Mouse (Mus musculus) limb, embryonic 14.5 days (tissue): ENCODE measurements around the gene Hsdl1. TPM values are rescaled to one million over a fixed set of nuclear protein-coding genes. Genes with fewer than 3 reads are reported as not detected.

Experiments used
- ATAC-seq: fragments of 200-750 bp; cut with Nextera tagmentation; 2 replicates; pipeline ENCODE4 v1.8.0; 2017; ENCODE audit warnings: low read depth, moderate number of reproducible peaks, moderate TSS enrichment; ENCODE audit not compliant: low FRiP score
- DNase-seq: peaks from one replicate; pipeline ENCODE4 v3.0.0-alpha.2; 2015; ENCODE audit warnings: low spot score
- H3K27ac ChIP-seq: fragments of 300-500 bp; sonication (generic); replicated peaks from 2 replicates; pipeline ENCODE4 v1.5.1; 2014; ENCODE audit warnings: low read depth, mild to moderate bottlenecking, low read length, moderate library complexity, mixed read lengths
- H3K27me3 ChIP-seq: fragments of 300-500 bp; sonication (generic); 2 replicates; pipeline ENCODE4 v1.6.1; 2014; ENCODE audit warnings: low read length, mixed read lengths; ENCODE audit not compliant: control insufficient read depth, insufficient read depth
- H3K36me3 ChIP-seq: fragments of 300-500 bp; sonication (generic); 2 replicates; pipeline ENCODE4 v1.6.1; 2014; ENCODE audit warnings: mild to moderate bottlenecking, low read length, moderate library complexity, mixed read lengths; ENCODE audit not compliant: control insufficient read depth, insufficient read depth
- H3K4me1 ChIP-seq: fragments of 300-500 bp; sonication (generic); 2 replicates; pipeline ENCODE4 v1.6.1; 2014; ENCODE audit warnings: antibody characterized with exemption, low read length, mixed read lengths; ENCODE audit not compliant: control insufficient read depth, insufficient read depth
- H3K4me2 ChIP-seq: fragments of 300-500 bp; sonication (generic); replicated peaks from 2 replicates; pipeline ENCODE4 v1.6.1; 2014; ENCODE audit warnings: low read depth, mild to moderate bottlenecking, low read length, moderate library complexity; ENCODE audit not compliant: severe bottlenecking
- H3K4me3 ChIP-seq: fragments of 300-500 bp; sonication (generic); replicated peaks from 2 replicates; pipeline ENCODE4 v1.5.1; 2014; ENCODE audit warnings: low read length
- H3K9ac ChIP-seq: fragments of 300-500 bp; sonication (generic); 2 replicates; pipeline ENCODE4 v1.6.1; 2014; ENCODE audit warnings: mild to moderate bottlenecking, low read depth, low read length, moderate library complexity; ENCODE audit not compliant: severe bottlenecking
- H3K9me3 ChIP-seq: fragments of 300-500 bp; sonication (generic); 2 replicates; pipeline ENCODE4 v1.6.1; 2016; ENCODE audit warnings: low read length; ENCODE audit not compliant: control insufficient read depth
- POLR2A ChIP-seq: fragments of 200-500 bp; IDR thresholded peaks from 2 replicates; pipeline ENCODE4 v1.8.0; 2012; ENCODE audit warnings: inconsistent platforms, mild to moderate bottlenecking, moderate library complexity, borderline replicate concordance; ENCODE audit not compliant: insufficient read depth, insufficient read length; ENCODE audit errors: extremely low read depth
- WGBS: fragments of 180-500 bp; shearing (Covaris S2); extraction: QIAGEN DNeasy Blood & Tissue Kit; methylation state at CpG from one replicate; pipeline ENCODE4 v1.1.7; 2014; 5-methylcytosine and 5-hydroxymethylcytosine counted together
- polyA plus RNA-seq, 2 experiments: library from polyadenylated mRNA; depleted of rRNA in 1 of 2; stranded (reverse) in 1 of 2; unstranded in 1 of 2; fragments of >200 nt; fragmentation: Nextera tagmentation in 1 of 2; extraction: Ambion mirVana in 1 of 2; gene quantifications; 2 replicates each; pipeline versions ENCODE4 v1.2.1 to v1.2.3; 2012 to 2014

Gene Hsdl1
- polyA plus RNA-seq, 2 experiments = 15.5 to 34.2 TPM

- Histone ChIP-seq H3K27me3 (0 out of 2 replicates have a peak, but pooled peaks cover 6% of the 10 kb centered on the region), H3K4me1 (no peaks in the 10 kb centered on the region), H3K27ac (no peak overlapping the region), H3K36me3 (no peaks in the 10 kb centered on the region), H3K4me2 (no peak overlapping the region), H3K9me3 (no peaks in the 10 kb centered on the region), H3K4me3 (no peak overlapping the region), H3K9ac (no peak overlapping the region)
- ATAC-seq = no peak
- DNase-seq = no peak
- WGBS = 84% methylated on average over 5 of the region's 5 CpGs
- TF ChIP-seq POLR2A = no peak
Observed at GRCm38 (mm10) chr8:119580441-119581161, 5.6 kb upstream of the Hsdl1 start.

- TF ChIP-seq POLR2A = no peak
- Histone ChIP-seq H3K27ac (no peak overlapping the region), H3K36me3 (no peaks in the 10 kb centered on the region), H3K27me3 (0 out of 2 replicates have a peak, but pooled peaks cover 6% of the 10 kb centered on the region), H3K4me2 (no peak overlapping the region), H3K4me1 (peaks cover 3% of the 10 kb centered on the region; the same call in 1 of the 2 replicates), H3K4me3 (no peak overlapping the region), H3K9ac (no peak overlapping the region), H3K9me3 (no peaks in the 10 kb centered on the region)
- no peak for ATAC-seq
- 32% methylated on average over 13 of the region's 13 CpGs for WGBS
- no peak for DNase-seq
Observed at GRCm38 (mm10) chr8:119579096-119579495, 4.1 kb upstream of the Hsdl1 start.

GRCm38 (mm10) chr8:119575366-119575726 is 363 bp upstream of the Hsdl1 start:
- DNase-seq (no peak), ATAC-seq (0 out of 2 replicates have a peak, but pooled peaks have one; percentile 1)
- WGBS = 5% methylated on average over 16 of the region's 16 CpGs
- Histone ChIP-seq H3K9me3 (no peaks in the 10 kb centered on the region), H3K4me3 (peak overlapping the region; percentile 76), H3K9ac (peak overlapping the region; percentile 8; the same call in 1 of the 2 replicates), H3K4me1 (peaks cover 7% of the 10 kb centered on the region; the same call in 1 of the 2 replicates), H3K27ac (no peak overlapping the region), H3K36me3 (no peaks in the 10 kb centered on the region), H3K4me2 (peak overlapping the region; percentile 91), H3K27me3 (0 out of 2 replicates have a peak, but pooled peaks cover 6% of the 10 kb centered on the region)
- no peak for TF ChIP-seq POLR2A

GRCm38 (mm10) chr8:119572411-119572810 is 2.6 kb downstream of the Hsdl1 start:
- Histone ChIP-seq H3K4me1 (peaks cover 7% of the 10 kb centered on the region; the same call in 1 of the 2 replicates), H3K4me2 (no peak overlapping the region), H3K27ac (no peak overlapping the region), H3K9me3 (no peaks in the 10 kb centered on the region), H3K27me3 (0 out of 2 replicates have a peak, but pooled peaks cover 6% of the 10 kb centered on the region), H3K9ac (no peak overlapping the region), H3K36me3 (0 out of 2 replicates have a peak, but pooled peaks cover 3% of the 10 kb centered on the region), H3K4me3 (no peak overlapping the region)
- ATAC-seq (no peak), DNase-seq (no peak)
- WGBS = 79% methylated on average over 4 of the region's 4 CpGs
- TF ChIP-seq POLR2A = no peak

- H3K4me1 ChIP-seq = peaks cover 7% of the 10 kb centered on the region; the same call in 1 of the 2 replicates
- H3K27me3 ChIP-seq = 0 out of 2 replicates have a peak, but pooled peaks cover 5% of the 10 kb centered on the region
- H3K4me2 ChIP-seq = no peak overlapping the region
- no peak overlapping the region for H3K9ac ChIP-seq
- no peaks in the 10 kb centered on the region for H3K9me3 ChIP-seq
- 92% methylated on average over 6 of the region's 6 CpGs for WGBS
- DNase-seq (no peak), ATAC-seq (no peak)
- no peak overlapping the region for H3K27ac ChIP-seq
- TF ChIP-seq POLR2A = no peak
- H3K36me3 ChIP-seq = 0 out of 2 replicates have a peak, but pooled peaks cover 3% of the 10 kb centered on the region
- no peak overlapping the region for H3K4me3 ChIP-seq
Observed at GRCm38 (mm10) chr8:119571135-119571534, 3.8 kb downstream of the Hsdl1 start.
